Mouse (Mus musculus) erythroblast, embryonic 14.5 days (primary cell): ENCODE measurements around the gene Usp37.

Source experiments
- GATA1 ChIP-seq: IDR thresholded peaks from 2 replicates; pipeline ENCODE4 v1.6.1; 2012; ENCODE audit warnings: low read length, inconsistent platforms, mixed read lengths
- TAL1 ChIP-seq: IDR thresholded peaks from 3 replicates; pipeline ENCODE4 v1.6.1; 2012; ENCODE audit warnings: low read length, inconsistent platforms, mixed read lengths

GRCm38 (mm10) chr1:74460273-74460672 lies 83.8 kb downstream of the Usp37 start:
- TF ChIP-seq TAL1 (no peak), GATA1 (no peak)
